Mouse (Mus musculus) heart, postnatal 36 days (tissue): Measurements from ENCODE around the gene Ccp110. TPM values are rescaled to one million over a fixed set of nuclear protein-coding genes. Genes with fewer than 3 reads are reported as not detected.

Experiments used
- DNase-seq, 2 experiments: peaks; one replicate each; pipeline ENCODE4 v3.0.0; 2021 to 2022
- intact Hi-C: fragments of 180-260 bp; cut with DNase I; formaldehyde crosslinking; loops from one replicate; pipeline ENCODE4 v1.15.1; 2025
- total RNA-seq, 2 experiments: library from RNA; stranded (reverse); gene quantifications; 2 replicates each; pipeline ENCODE4 v1.2.3; 2021

Ccp110 gene
- total RNA-seq, 2 experiments from 2014 or later, result 2.3 to 3.3 TPM

GRCm38 (mm10) chr7:118723927-118724326 is 11.6 kb downstream of the Ccp110 start:
- no peak for DNase-seq
- intact Hi-C loops, result no loop called here

DNA sequence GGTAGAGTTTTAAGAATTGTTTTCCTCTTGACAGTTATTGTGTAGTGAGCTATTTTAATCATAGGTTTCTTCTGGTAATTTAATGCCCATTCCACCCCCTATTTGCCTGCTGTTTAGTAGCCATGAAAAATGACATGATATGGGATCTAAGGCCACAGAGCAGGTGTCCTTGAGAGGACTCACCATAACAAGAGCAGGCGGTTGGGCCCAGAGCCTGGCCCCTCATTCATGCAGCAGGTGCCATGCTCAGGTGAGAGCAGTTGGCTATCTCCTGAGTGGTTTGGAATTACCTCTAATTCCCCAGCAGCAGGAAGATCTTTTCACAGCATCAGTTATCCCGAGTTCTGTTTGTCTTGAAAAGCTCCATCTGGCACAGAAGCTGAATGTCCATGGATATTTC is 13.1 kb downstream of the Ccp110 start:
- intact Hi-C loops, result no loop called here
- DNase-seq, result no peak

- intact Hi-C loops, result no loop called here
- DNase-seq, result no peak
These were observed 16.7 kb downstream of the Ccp110 start for GRCm38 (mm10) chr7:118728846-118729587.

GRCm38 (mm10) chr7:118731781-118732180 is 19.4 kb downstream of the Ccp110 start:
- no peak for DNase-seq
- intact Hi-C loops, result no loop called here

DNA sequence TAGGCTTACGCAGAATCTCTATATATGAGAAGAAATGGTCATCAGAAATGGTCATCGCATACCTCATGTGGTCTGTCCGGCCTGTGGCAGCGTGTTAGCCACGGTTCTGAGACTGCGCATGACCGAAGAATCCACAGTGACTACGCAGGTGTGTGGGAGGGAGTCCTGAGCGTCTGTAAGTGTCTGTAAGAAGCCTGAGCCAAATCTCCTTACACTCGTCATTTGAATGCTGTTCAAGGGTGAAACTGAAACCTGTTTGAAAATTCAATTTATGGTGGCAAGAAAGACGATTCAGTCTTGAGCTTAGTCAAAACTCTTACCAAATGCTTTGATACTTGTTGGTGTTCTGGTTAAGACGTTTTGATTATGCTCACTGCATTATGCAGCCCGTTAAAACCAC is 20.9 kb downstream of the Ccp110 start:
- no peak for DNase-seq
- intact Hi-C loops, result no loop called here

DNA sequence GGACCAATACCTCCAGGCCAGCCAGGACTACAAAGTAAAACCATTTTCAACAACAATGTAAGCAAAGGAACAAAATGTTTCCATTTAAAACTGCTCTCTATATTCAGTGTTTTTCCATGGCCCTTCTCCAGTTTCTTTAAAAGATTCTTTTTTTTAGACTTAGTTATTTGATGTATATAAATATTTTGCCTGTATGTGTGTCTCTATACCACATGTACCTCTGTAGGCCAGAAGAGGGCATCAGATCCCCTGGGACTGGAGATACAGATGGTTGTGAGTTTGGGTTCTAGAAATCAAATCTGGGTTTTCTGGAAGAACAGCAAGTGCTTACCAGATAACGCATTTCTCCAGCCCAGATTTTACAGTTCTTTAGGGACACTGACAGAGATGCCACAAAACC is 26.4 kb downstream of the Ccp110 start:
- DNase-seq, result no peak
- intact Hi-C loops, result loop anchor here (2.0 kb wide), 1 partner anchor 24 kb away; no protein-coding TSS in a partner anchor

DNA sequence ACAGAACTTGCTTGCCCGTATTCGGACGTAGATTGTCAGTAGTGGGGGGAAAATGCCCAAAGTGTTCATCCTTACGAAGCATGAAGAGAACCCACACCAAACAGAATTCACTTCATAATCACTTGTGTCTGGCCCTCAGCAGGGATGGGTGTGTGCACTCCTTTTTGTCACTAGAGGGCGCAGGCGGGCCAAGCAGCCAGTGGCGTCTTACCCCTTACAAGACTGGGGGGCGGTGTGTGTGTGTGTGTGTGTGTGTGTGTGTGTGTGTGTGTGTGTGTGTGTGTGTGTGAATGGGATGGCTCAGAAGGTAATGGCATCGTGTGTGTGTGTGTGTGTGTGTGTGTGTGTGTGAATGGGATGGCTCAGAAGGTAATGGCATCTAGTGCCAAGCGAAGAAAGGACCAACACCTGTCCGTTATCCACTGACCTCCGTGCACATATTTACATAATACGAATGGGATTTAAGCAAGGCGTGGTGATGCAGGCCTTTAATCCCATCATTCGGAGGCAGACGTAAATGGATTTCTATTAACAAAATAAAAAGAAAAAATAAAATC is 27.7 kb downstream of the Ccp110 start, which contains the start of gene Vps35l:
Gene Vps35l, plus strand, starts transcription at position 252 of the 557 bp plus-strand sequence.
- intact Hi-C loops, result loop anchor here (1.0 to 2.0 kb wide), 2 partner anchors 25 to 256 kb away; no protein-coding TSS in a partner anchor
- peak; percentile 76 to 78 for DNase-seq

GRCm38 (mm10) chr7:118740532-118741338 is 28.4 kb downstream of the Ccp110 start:
- intact Hi-C loops, result loop anchor here (1.0 kb wide), 1 partner anchor 256 kb away; no protein-coding TSS in a partner anchor

DNA sequence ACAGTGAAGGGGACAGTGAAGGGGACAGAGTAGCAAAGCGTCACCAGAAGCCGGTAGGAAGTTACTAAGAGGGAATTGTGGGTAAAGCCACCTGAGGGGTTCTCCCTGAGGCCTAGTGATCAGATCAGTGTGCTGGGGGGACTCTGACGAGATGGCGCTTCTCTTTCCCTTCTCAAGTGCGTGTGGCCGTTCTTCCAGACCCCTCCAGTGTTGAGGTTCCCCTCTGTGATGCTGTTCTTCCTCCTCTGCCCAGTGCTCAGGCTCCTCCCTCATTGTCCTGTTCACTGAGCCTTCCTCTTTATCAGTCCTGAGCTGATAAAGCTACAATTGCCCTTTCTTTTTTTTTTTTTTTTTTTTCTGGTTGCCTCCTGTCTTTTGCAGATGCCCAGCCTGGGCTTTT is 29.9 kb downstream of the Ccp110 start:
- DNase-seq, result no peak
- intact Hi-C loops, result no loop called here

More at GRCm38 (mm10) chr7:118740532-118741338, 28.4 kb downstream of the Ccp110 start:
- DNase-seq, result peak; percentile 94 to 96

DNA sequence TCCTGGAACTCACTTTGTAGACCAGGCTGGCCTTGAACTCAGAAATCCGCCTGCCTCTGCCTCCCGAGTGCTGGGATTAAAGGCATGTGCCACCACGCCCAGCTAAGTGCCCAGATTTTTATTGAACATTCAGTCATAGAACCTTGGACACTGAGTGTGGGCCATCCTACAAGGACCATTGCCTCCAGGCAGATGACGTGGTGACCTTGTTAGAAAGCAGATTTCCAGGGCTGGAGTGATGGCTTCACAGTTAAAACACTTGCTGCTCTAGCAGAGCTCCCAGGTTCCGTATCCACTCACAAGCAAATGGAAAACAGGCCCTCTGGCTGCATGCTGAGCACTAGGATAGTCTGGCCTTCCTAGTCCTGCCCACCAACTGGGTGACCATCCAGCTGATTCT is 32.4 kb downstream of the Ccp110 start:
- DNase-seq, result no peak
- intact Hi-C loops, result no loop called here

DNA sequence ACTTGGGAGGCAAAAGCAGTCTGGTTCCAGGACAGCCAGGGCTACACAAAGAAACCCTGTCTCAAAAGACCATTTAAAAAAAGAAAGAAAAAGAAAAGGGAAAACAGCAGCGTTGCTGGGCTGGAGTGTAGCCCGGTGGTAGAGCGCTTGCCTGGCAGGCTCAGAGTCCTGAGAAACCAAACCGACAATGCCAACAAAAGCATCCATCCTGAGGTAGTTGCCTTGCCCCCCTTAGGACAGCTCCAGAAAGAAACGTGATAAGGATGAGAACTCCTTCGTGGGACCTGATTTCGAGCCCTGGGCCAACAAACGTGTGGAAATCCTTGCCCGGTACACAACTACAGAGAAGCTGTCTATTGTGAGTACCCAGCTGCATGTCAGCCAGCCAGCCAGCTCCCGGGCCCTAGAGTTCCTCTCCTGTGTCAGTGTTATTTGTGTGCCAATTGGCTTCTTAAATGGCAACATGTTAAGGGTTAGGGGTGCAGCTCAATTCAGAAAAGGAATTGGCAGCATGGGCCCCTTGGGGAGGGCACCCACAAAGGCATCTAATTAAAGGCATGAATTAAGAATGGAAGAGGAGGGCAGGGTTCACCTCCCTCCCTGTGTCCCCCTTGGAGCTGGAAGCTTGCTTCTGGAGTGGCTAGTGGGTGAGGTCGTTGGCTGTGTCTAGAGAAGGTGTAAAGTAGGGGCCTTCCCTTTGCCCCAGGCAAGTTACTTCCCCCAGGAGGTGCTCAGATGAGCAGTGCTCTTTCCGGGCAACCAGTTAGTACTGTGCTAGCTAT is 35.7 kb downstream of the Ccp110 start:
- no peak for DNase-seq
- intact Hi-C loops, result no loop called here

GRCm38 (mm10) chr7:118749706-118750105 is 37.4 kb downstream of the Ccp110 start:
- intact Hi-C loops, result no loop called here
- DNase-seq, result no peak

GRCm38 (mm10) chr7:118751625-118752024 is 39.3 kb downstream of the Ccp110 start:
- DNase-seq, result no peak
- intact Hi-C loops, result no loop called here

DNA sequence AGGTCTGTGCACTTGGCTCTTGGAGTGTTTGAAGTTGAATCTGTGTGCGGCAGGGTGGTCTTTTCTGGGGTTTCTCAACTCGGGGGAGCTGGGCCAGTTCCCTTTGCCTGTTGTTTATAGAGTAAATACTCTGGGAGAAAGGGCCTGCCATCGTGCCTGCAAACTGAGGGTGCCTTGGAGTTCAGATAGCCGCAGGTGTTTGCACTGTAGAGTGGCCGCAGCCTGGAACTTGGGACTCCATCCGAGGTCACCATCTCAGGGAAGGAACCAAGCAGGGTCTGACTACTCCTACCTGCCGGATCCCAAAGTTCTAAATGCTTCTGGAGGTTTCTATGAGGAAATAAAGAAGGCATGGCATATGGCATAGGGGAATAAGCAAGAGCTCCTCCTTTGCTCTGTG is 43.4 kb downstream of the Ccp110 start:
- DNase-seq, result no peak
- intact Hi-C loops, result no loop called here

GRCm38 (mm10) chr7:118756490-118757265 is 44.3 kb downstream of the Ccp110 start:
- no peak for DNase-seq
- intact Hi-C loops, result no loop called here

DNA sequence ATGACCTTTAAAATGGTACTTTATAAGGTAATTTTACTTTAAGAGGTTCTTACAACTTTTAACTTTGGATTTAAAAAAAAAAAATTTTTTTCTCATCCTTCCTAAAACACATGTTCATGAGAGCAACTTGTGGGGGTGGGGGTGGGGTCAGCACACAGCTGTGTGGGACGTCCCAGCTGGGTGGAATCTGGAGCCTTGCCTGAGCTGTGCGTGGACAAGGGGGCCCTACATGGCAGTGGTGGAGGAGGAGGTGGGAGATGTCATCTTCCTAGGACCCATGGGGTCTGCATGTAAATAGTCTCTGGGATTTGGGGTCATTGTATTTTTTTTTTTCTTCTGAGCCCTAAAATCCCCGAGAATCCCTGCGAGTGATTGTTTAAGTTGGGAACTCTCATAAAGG is 46.0 kb downstream of the Ccp110 start:
- intact Hi-C loops, result no loop called here
- DNase-seq, result no peak

DNA sequence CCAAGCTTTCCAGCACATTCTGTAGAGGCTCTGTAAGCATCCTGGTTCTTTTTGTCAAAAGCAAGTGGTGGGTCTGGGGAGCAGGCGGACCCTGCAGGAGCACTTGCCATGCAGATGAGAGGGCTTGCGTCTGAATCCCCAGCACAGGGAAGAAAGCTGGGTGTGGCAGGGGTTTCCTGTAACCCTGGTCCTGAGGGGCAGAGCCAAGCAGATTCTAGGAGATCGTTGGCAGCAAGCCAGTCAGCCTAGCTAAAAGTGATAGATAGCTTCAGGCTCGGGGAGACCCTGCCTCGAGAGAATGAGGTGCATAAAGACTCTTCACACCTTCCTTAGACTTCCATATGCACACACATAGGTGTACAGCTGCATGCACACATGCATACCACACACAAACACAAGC is 47.0 kb downstream of the Ccp110 start:
- intact Hi-C loops, result no loop called here
- no peak for DNase-seq

GRCm38 (mm10) chr7:118763939-118764338 is 51.6 kb downstream of the Ccp110 start:
- no peak for DNase-seq
- intact Hi-C loops, result loop anchor here (10.0 kb wide), 1 partner anchor 751 kb away; the partner anchor contains the start of gene Acsm5

GRCm38 (mm10) chr7:118764725-118765124 is 52.4 kb downstream of the Ccp110 start:
- DNase-seq, result no peak
- intact Hi-C loops, result loop anchor here (5.0 to 10.0 kb wide), 2 partner anchors 663 to 750 kb away; partner anchors contain the start of gene Acsm5
